Mouse (Mus musculus) MEL (cell line): ENCODE results near the gene Ap2s1. TPM values are rescaled to one million over a fixed set of nuclear protein-coding genes. Genes with fewer than 3 reads are reported as not detected.
A peak's percentile ranks its signal among the peaks of the same experiment; 100 is the strongest.

Experiments
- DNase-seq: peaks from one replicate; pipeline ENCODE4 v3.0.0; 2011; ENCODE audit warnings: low read depth, low spot score
- H3K27ac ChIP-seq: 2 replicates; pipeline ENCODE4 v1.5.1; 2012; ENCODE audit warnings: low read depth, mild to moderate bottlenecking, control low read depth, low read length, moderate library complexity; ENCODE audit not compliant: control insufficient read depth
- H3K27me3 ChIP-seq, 2 experiments: fragments of 150-350 bp in 1 of 2; sonication (generic) in 1 of 2; 2 replicates each; pipeline ENCODE4 v1.6.1; 2012; ENCODE audit warnings: low read length in 2 of 2, mild to moderate bottlenecking in 2 of 2, improper control_type of control experiment in 1 of 2, moderate library complexity in 1 of 2; ENCODE audit not compliant: insufficient read depth in 2 of 2, control insufficient read depth in 1 of 2
- H3K36me3 ChIP-seq, 2 experiments: 2 replicates each; pipeline ENCODE4 v1.6.1; 2012 to 2014; ENCODE audit warnings: low read length in 2 of 2, improper control_type of control experiment in 1 of 2, inconsistent platforms in 1 of 2, mild to moderate bottlenecking in 1 of 2; ENCODE audit not compliant: insufficient read depth in 2 of 2, control insufficient read depth in 1 of 2
- H3K4me1 ChIP-seq, 2 experiments: fragments of 150-350 bp in 1 of 2; sonication (generic) in 1 of 2; 2 replicates each; pipeline ENCODE4 v1.6.1; 2012; ENCODE audit warnings: low read length in 2 of 2, improper control_type of control experiment in 1 of 2, mild to moderate bottlenecking in 1 of 2; ENCODE audit not compliant: insufficient read depth in 2 of 2, control insufficient read depth in 1 of 2
- H3K4me3 ChIP-seq, 2 experiments: fragments of 150-350 bp in 1 of 2; sonication (generic) in 1 of 2; 2 replicates each; pipeline ENCODE4 v1.5.1; 2012; ENCODE audit warnings: low read depth in 2 of 2, low read length in 2 of 2, mild to moderate bottlenecking in 2 of 2, moderate library complexity in 2 of 2, control low read depth in 1 of 2, improper control_type of control experiment in 1 of 2; ENCODE audit not compliant: control insufficient read depth in 1 of 2, insufficient read depth in 1 of 2
- H3K79me2 ChIP-seq: 2 replicates; pipeline ENCODE4 v1.6.1; 2012; ENCODE audit warnings: mild to moderate bottlenecking, low read length, moderate library complexity; ENCODE audit not compliant: control insufficient read depth, poor library complexity, insufficient read depth
- H3K9ac ChIP-seq: 2 replicates; pipeline ENCODE4 v1.6.1; 2012; ENCODE audit warnings: low read depth, mild to moderate bottlenecking, control low read depth, low read length, moderate library complexity; ENCODE audit not compliant: control insufficient read depth, poor library complexity, severe bottlenecking
- H3K9me3 ChIP-seq: fragments of 150-350 bp; sonication (generic); replicated peaks from 2 replicates; pipeline ENCODE4 v1.6.1; 2012; ENCODE audit warnings: mild to moderate bottlenecking, low read length, improper control_type of control experiment, moderate library complexity; ENCODE audit not compliant: insufficient read depth
- BHLHE40 ChIP-seq: IDR thresholded peaks from 2 replicates; pipeline ENCODE4 v1.6.1; 2012; ENCODE audit warnings: low read depth, mild to moderate bottlenecking, inconsistent platforms, low read length, improper control_type of control experiment, borderline replicate concordance
- CHD1 ChIP-seq: IDR thresholded peaks from 2 replicates; pipeline ENCODE4 v1.6.1; 2012; ENCODE audit warnings: low read depth, mild to moderate bottlenecking, inconsistent platforms, low read length, improper control_type of control experiment
- CHD2 ChIP-seq: IDR thresholded peaks from 2 replicates; pipeline ENCODE4 v1.6.1; 2011; ENCODE audit warnings: low read length, improper control_type of control experiment
- E2F4 ChIP-seq: IDR thresholded peaks from 2 replicates; pipeline ENCODE4 v1.6.1; 2011; ENCODE audit warnings: low read depth, low read length, improper control_type of control experiment, borderline replicate concordance
- EP300 ChIP-seq, 2 experiments: IDR thresholded peaks; 2 replicates each; pipeline ENCODE4 v1.6.1; 2011; ENCODE audit warnings: improper control_type of control experiment in 2 of 2, low read length in 2 of 2, low read depth in 1 of 2, mild to moderate bottlenecking in 1 of 2
- ETS1 ChIP-seq: IDR thresholded peaks from 2 replicates; pipeline ENCODE4 v1.6.1; 2012; ENCODE audit warnings: low read depth, mild to moderate bottlenecking, inconsistent platforms, low read length, improper control_type of control experiment, moderate library complexity
- GABPA ChIP-seq: IDR thresholded peaks from 2 replicates; pipeline ENCODE4 v1.6.1; 2012; ENCODE audit warnings: low read depth, mild to moderate bottlenecking, inconsistent platforms, low read length, improper control_type of control experiment, moderate library complexity
- GATA1 ChIP-seq: IDR thresholded peaks from 2 replicates; pipeline ENCODE4 v1.6.1; 2011; ENCODE audit warnings: low read depth, low read length, improper control_type of control experiment
- HCFC1 ChIP-seq: IDR thresholded peaks from 2 replicates; pipeline ENCODE4 v1.6.1; 2012; ENCODE audit warnings: low read depth, mild to moderate bottlenecking, inconsistent platforms, low read length, improper control_type of control experiment, moderate library complexity
- JUND ChIP-seq: IDR thresholded peaks from 2 replicates; pipeline ENCODE4 v1.6.1; 2011; ENCODE audit warnings: low read depth, mild to moderate bottlenecking, improper control_type of control experiment, low read length
- KAT2A ChIP-seq: conservative IDR thresholded peaks from 2 replicates; pipeline ENCODE4 v1.6.1; 2012; ENCODE audit warnings: low read depth, low read length, improper control_type of control experiment, inconsistent platforms
- MAFK ChIP-seq: IDR thresholded peaks from 2 replicates; pipeline ENCODE4 v1.6.1; 2011; ENCODE audit warnings: low read depth, mild to moderate bottlenecking, low read length, improper control_type of control experiment, borderline replicate concordance
- MAX ChIP-seq: IDR thresholded peaks from 2 replicates; pipeline ENCODE4 v1.6.1; 2011; ENCODE audit warnings: low read length, improper control_type of control experiment
- MAZ ChIP-seq: IDR thresholded peaks from 2 replicates; pipeline ENCODE4 v1.6.1; 2012; ENCODE audit warnings: low read depth, mild to moderate bottlenecking, inconsistent platforms, low read length, improper control_type of control experiment
- MEF2A ChIP-seq: IDR thresholded peaks from 2 replicates; pipeline ENCODE4 v1.6.1; 2014; ENCODE audit warnings: low read depth, mild to moderate bottlenecking, inconsistent platforms, low read length, improper control_type of control experiment; ENCODE audit not compliant: poor library complexity, insufficient replicate concordance, severe bottlenecking; ENCODE audit errors: extremely low read depth
- MXI1 ChIP-seq: IDR thresholded peaks from 2 replicates; pipeline ENCODE4 v1.6.1; 2011; ENCODE audit warnings: mild to moderate bottlenecking, low read depth, low read length, improper control_type of control experiment
- MYB ChIP-seq: IDR thresholded peaks from 2 replicates; pipeline ENCODE4 v1.6.1; 2011; ENCODE audit warnings: mild to moderate bottlenecking, low read depth, low read length, improper control_type of control experiment
- MYC ChIP-seq: IDR thresholded peaks from 2 replicates; pipeline ENCODE4 v1.6.1; 2011; ENCODE audit warnings: low read depth, mild to moderate bottlenecking, low read length, improper control_type of control experiment, moderate library complexity
- NELFE ChIP-seq: IDR thresholded peaks from 2 replicates; pipeline ENCODE4 v1.6.1; 2011; ENCODE audit warnings: low read depth, low read length, improper control_type of control experiment
- NRF1 ChIP-seq: IDR thresholded peaks from 2 replicates; pipeline ENCODE4 v1.6.1; 2014; ENCODE audit warnings: low read depth, mild to moderate bottlenecking, inconsistent platforms, low read length, improper control_type of control experiment, moderate library complexity; ENCODE audit not compliant: poor library complexity, insufficient read depth, severe bottlenecking
- POLR2A ChIP-seq, 2 experiments: IDR thresholded peaks; 2 replicates each; pipeline ENCODE4 v1.6.1; 2011 to 2012; ENCODE audit warnings: low read length in 2 of 2, mild to moderate bottlenecking in 2 of 2, control low read depth in 1 of 2, improper control_type of control experiment in 1 of 2, low read depth in 1 of 2, moderate library complexity in 1 of 2; ENCODE audit not compliant: control insufficient read depth in 1 of 2, insufficient read depth in 1 of 2, poor library complexity in 1 of 2
- POLR2AphosphoS2 ChIP-seq: IDR thresholded peaks from 2 replicates; pipeline ENCODE4 v1.6.1; 2011; ENCODE audit warnings: low read length, improper control_type of control experiment
- POLR2AphosphoS5 ChIP-seq: IDR thresholded peaks from 2 replicates; pipeline ENCODE4 v1.6.1; 2012; ENCODE audit warnings: low read depth, borderline replicate concordance, mild to moderate bottlenecking, inconsistent platforms, low read length, moderate library complexity, mixed read lengths
- RAD21 ChIP-seq: IDR thresholded peaks from 2 replicates; pipeline ENCODE4 v1.6.1; 2011; ENCODE audit warnings: mild to moderate bottlenecking, low read depth, low read length, improper control_type of control experiment
- RCOR1 ChIP-seq: IDR thresholded peaks from 2 replicates; pipeline ENCODE4 v1.6.1; 2012; ENCODE audit warnings: low read depth, mild to moderate bottlenecking, inconsistent platforms, low read length, improper control_type of control experiment
- SIN3A ChIP-seq: IDR thresholded peaks from 2 replicates; pipeline ENCODE4 v1.6.1; 2012; ENCODE audit warnings: low read length, improper control_type of control experiment, inconsistent platforms
- SMC3 ChIP-seq: IDR thresholded peaks from 2 replicates; pipeline ENCODE4 v1.6.1; 2011; ENCODE audit warnings: low read depth, low read length, improper control_type of control experiment
- TAL1 ChIP-seq: IDR thresholded peaks from 2 replicates; pipeline ENCODE4 v1.6.1; 2012; ENCODE audit warnings: mild to moderate bottlenecking, inconsistent platforms, low read length, moderate library complexity, mixed read lengths
- TBP ChIP-seq: IDR thresholded peaks from 2 replicates; pipeline ENCODE4 v1.8.0; 2011; ENCODE audit warnings: low read depth, low read length, improper control_type of control experiment
- TCF12 ChIP-seq: IDR thresholded peaks from 2 replicates; pipeline ENCODE4 v1.6.1; 2014; ENCODE audit warnings: low read depth, mild to moderate bottlenecking, inconsistent platforms, low read length, improper control_type of control experiment, moderate library complexity
- UBTF ChIP-seq: IDR thresholded peaks from 2 replicates; pipeline ENCODE4 v1.6.1; 2012; ENCODE audit warnings: low read depth, mild to moderate bottlenecking, inconsistent platforms, low read length, improper control_type of control experiment, moderate library complexity, borderline replicate concordance; ENCODE audit not compliant: insufficient read depth
- USF1 ChIP-seq: IDR thresholded peaks from 2 replicates; pipeline ENCODE4 v1.6.1; 2014; ENCODE audit warnings: low read depth, mild to moderate bottlenecking, inconsistent platforms, low read length, improper control_type of control experiment, moderate library complexity
- USF2 ChIP-seq, 2 experiments: IDR thresholded peaks; 2 replicates each; pipeline ENCODE4 v1.6.1; 2011 to 2012; ENCODE audit warnings: improper control_type of control experiment in 2 of 2, low read length in 2 of 2, borderline replicate concordance in 1 of 2, inconsistent platforms in 1 of 2, low read depth in 1 of 2, mild to moderate bottlenecking in 1 of 2; ENCODE audit not compliant: insufficient read depth in 1 of 2
- ZC3H11A ChIP-seq: IDR thresholded peaks from 2 replicates; pipeline ENCODE4 v1.6.1; 2012; ENCODE audit warnings: low read depth, mild to moderate bottlenecking, inconsistent platforms, low read length, improper control_type of control experiment
- ZKSCAN1 ChIP-seq: IDR thresholded peaks from 2 replicates; pipeline ENCODE4 v1.6.1; 2012; ENCODE audit warnings: low read depth, mild to moderate bottlenecking, inconsistent platforms, low read length, improper control_type of control experiment, moderate library complexity
- ZMIZ1 ChIP-seq: IDR thresholded peaks from 2 replicates; pipeline ENCODE4 v1.6.1; 2012; ENCODE audit warnings: low read depth, mild to moderate bottlenecking, inconsistent platforms, low read length, improper control_type of control experiment, moderate library complexity
- ZNF384 ChIP-seq: IDR thresholded peaks from 2 replicates; pipeline ENCODE4 v1.6.1; 2012; ENCODE audit warnings: low read depth, mild to moderate bottlenecking, inconsistent platforms, low read length, improper control_type of control experiment
- polyA plus RNA-seq, 2 experiments: library from polyadenylated mRNA; stranded (reverse) in 1 of 2; unstranded in 1 of 2; fragments of >175 nt in 1 of 2; fragments of >200 nt in 1 of 2; gene quantifications; 2 replicates each; pipeline versions ENCODE4 v1.2.1 to v1.2.4; 2012; ENCODE audit warnings: low replicate concordance in 2 of 2, low read depth in 1 of 2; ENCODE audit not compliant: insufficient read length in 2 of 2, insufficient read depth in 1 of 2, missing spikeins in 1 of 2
- total RNA-seq: library from RNA; depleted of rRNA; stranded (reverse); fragments of 300-350 nt; gene quantifications from 2 replicates; pipeline ENCODE4 v1.2.3, GENCODE M21; 2012

The Ap2s1 gene
- total and polyA plus RNA-seq, 3 experiments = 288 to 297 TPM; not detected in 1

DNA sequence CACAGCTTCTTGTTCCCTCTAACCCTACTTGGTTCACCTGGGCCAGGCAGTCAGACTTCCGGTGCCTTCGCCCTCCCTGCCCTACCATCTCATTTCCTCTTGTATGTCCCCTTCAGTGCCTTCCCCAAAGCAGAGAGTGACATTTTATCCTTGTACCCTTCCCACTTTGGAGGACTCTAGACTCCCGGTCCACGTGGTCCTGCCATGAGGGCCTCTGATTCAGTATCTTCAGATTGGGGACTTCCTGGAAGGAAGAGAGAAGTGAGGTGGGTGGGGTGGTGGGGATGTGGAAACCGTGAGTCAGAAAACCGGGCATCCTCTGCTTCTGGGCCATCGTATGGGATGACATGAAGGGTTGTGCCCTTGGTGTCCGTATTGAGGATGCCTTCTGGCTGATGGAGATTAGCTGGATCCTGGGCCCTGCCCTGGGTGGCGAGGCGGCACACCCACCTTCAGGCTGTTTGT lies 45.0 kb downstream of the Ap2s1 start:
- Histone ChIP-seq H3K9ac (peak overlapping the region; percentile 85), H3K79me2 (peaks cover 50% of the 10 kb centered on the region), H3K27ac (peak overlapping the region; percentile 77), H3K36me3 (peaks cover 2 to 17% of the 10 kb centered on the region in 2 experiments; a peak in 3 of 4 replicates), H3K4me3 (peak overlapping the region; percentile 61 to 64), H3K27me3 (no peaks in the 10 kb centered on the region), H3K4me1 (peaks cover 0 to 10% of the 10 kb centered on the region in 2 experiments; a peak in 3 of 4 replicates), H3K9me3 (no peaks in the 10 kb centered on the region)
- DNase-seq = peak; percentile 78
- TF ChIP-seq ETS1 (no peak), HCFC1 (0 out of 2 replicates have a peak, but pooled peaks have one; percentile 22), TBP (peak; percentile 19), TCF12 (no peak), NELFE (0 out of 2 replicates have a peak, but pooled peaks have one; percentile 7), RCOR1 (0 out of 2 replicates have a peak, but pooled peaks have one; percentile 14), UBTF (no peak), GATA1 (0 out of 2 replicates have a peak, but pooled peaks have one; percentile 1), TAL1 (peak; percentile 43), SIN3A (peak; percentile 55; the same call in 1 of the 2 replicates), ZC3H11A (no peak), KAT2A (no peak), POLR2A (IDR thresholded peaks at IDR 0.05; ENCODE audit: control insufficient read depth in 1 of 2, insufficient read depth in 1 of 2, low read depth in 1 of 2, low read length in 2 of 2, poor library complexity in 1 of 2) (no peak; a peak in 1 of 4 replicates), BHLHE40 (no peak), EP300 (IDR thresholded peaks at IDR 0.05; ENCODE audit: low read depth in 1 of 2, low read length in 2 of 2) (peak in 1 of 2 experiments; percentile 28; a peak in 2 of 4 replicates), MXI1 (peak; percentile 94), JUND (no peak), CHD1 (no peak; the same call in 1 of the 2 replicates), GABPA (no peak), SMC3 (no peak), MEF2A (no peak), ZMIZ1 (no peak), MYB (no peak), USF2 (IDR thresholded peaks at IDR 0.05; ENCODE audit: borderline replicate concordance in 1 of 2, insufficient read depth in 1 of 2, low read depth in 1 of 2, low read length in 2 of 2) (no peak), CHD2 (no peak), MYC (peak; percentile 95), NRF1 (no peak), RAD21 (no peak), MAZ (no peak), POLR2AphosphoS2 (no peak; the same call in 1 of the 2 replicates), ZNF384 (no peak), E2F4 (no peak), USF1 (peak; percentile 56), MAX (peak; percentile 95), MAFK (no peak), POLR2AphosphoS5 (no peak), ZKSCAN1 (no peak)
